Mouse (Mus musculus) testis, adult 2 months (tissue): ENCODE measurements around the gene Plekhj1.

Source experiments
- CTCF ChIP-seq: fragments of 200-500 bp; IDR thresholded peaks from 2 replicates; pipeline ENCODE4 v1.5.1; 2012; ENCODE audit warnings: low read depth, mild to moderate bottlenecking, inconsistent platforms, low read length, moderate library complexity; ENCODE audit not compliant: control insufficient read depth, insufficient read depth, insufficient replicate concordance
- POLR2A ChIP-seq: fragments of 200-500 bp; IDR thresholded peaks from 2 replicates; pipeline ENCODE4 v1.6.1; 2012; ENCODE audit warnings: low read depth, mild to moderate bottlenecking, inconsistent platforms, low read length, moderate library complexity; ENCODE audit not compliant: control insufficient read depth

DNA sequence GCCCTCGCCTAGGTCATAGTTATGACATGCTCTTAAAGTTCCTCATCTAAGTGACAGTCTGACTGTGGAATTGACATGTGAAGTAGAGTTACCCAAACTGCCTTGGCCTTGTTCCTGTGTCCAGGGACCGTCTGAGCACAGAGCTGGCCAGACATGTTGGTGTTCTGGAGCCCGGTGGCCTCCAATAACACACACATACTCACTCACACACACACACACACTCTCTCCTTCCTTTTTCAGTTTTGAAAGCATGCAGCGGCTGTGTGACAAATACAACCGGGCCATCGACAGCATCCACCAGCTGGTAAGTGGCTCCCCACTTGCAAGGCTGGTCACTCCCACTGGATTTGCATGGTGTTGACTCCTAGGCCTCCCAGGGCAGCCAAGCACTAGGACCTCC lies 30.1 kb downstream of the Plekhj1 start:
- no peak for TF ChIP-seq CTCF
- TF ChIP-seq POLR2A = no peak
